Mouse (Mus musculus) C2C12 (cell line): ENCODE measurements around the gene Adm2. TPM values are rescaled to one million over a fixed set of nuclear protein-coding genes. Genes with fewer than 3 reads are reported as not detected.

Experiments
- H3K27me3 ChIP-seq: one replicate; pipeline ENCODE4 v1.6.1; 2011; ENCODE audit not compliant: control insufficient read depth, insufficient read depth, insufficient read length
- H3K36me3 ChIP-seq: one replicate; pipeline ENCODE4 v1.6.1; 2011; ENCODE audit not compliant: control insufficient read depth, insufficient read depth
- H3K4me3 ChIP-seq: one replicate; pipeline ENCODE4 v1.5.1; 2011; ENCODE audit warnings: mild to moderate bottlenecking, control low read depth; ENCODE audit not compliant: poor library complexity, insufficient read depth, severe bottlenecking
- H3K79me2 ChIP-seq: one replicate; pipeline ENCODE4 v1.6.1; 2011; ENCODE audit not compliant: control insufficient read depth, insufficient read depth
- H3K79me3 ChIP-seq: one replicate; pipeline ENCODE4 v1.6.1; 2011; ENCODE audit warnings: low read depth, control low read depth
- H3ac ChIP-seq: one replicate; pipeline ENCODE3; 2011; ENCODE audit warnings: low read depth; ENCODE audit not compliant: control insufficient read depth, insufficient read length
- CEBPB ChIP-seq: IDR thresholded peaks from one replicate; pipeline ENCODE4 v1.6.1; 2011; ENCODE audit warnings: low read depth, mild to moderate bottlenecking, control low read depth, moderate library complexity
- CTCF ChIP-seq: IDR thresholded peaks from one replicate; pipeline ENCODE4 v1.5.1; 2011; ENCODE audit not compliant: control insufficient read depth, insufficient read depth, insufficient read length
- FOSL1 ChIP-seq: IDR thresholded peaks from one replicate; pipeline ENCODE4 v1.8.0; 2011; ENCODE audit warnings: mild to moderate bottlenecking, low read length; ENCODE audit not compliant: poor library complexity, insufficient read depth, severe bottlenecking
- MAX ChIP-seq: IDR thresholded peaks from one replicate; pipeline ENCODE4 v1.6.1; 2011; ENCODE audit warnings: mild to moderate bottlenecking, control low read depth
- MYOD1 ChIP-seq: IDR thresholded peaks from one replicate; pipeline ENCODE4 v1.6.1; 2011; ENCODE audit warnings: low read depth; ENCODE audit not compliant: control insufficient read depth, insufficient read length
- MYOG ChIP-seq: IDR thresholded peaks from one replicate; pipeline ENCODE4 v1.6.1; 2011; ENCODE audit not compliant: control insufficient read depth, insufficient read length; ENCODE audit errors: extremely low read depth
- USF1 ChIP-seq: IDR thresholded peaks from one replicate; pipeline ENCODE4 v1.6.1; 2011; ENCODE audit warnings: low read depth, mild to moderate bottlenecking, control low read depth, moderate library complexity
- polyA plus RNA-seq: library from polyadenylated mRNA; unstranded; fragments of >200 nt; fragmentation: generic; extraction: Trizol; gene quantifications from one replicate; pipeline ENCODE4 v1.2.1, GENCODE M21; 2012; ENCODE audit warnings: missing spikeins

The Adm2 gene
- polyA plus RNA-seq, 1 experiment, result 7.0 TPM

GRCm38 (mm10) chr15:89323656-89324055 lies 1.1 kb downstream of the Adm2 start:
- Histone ChIP-seq H3K4me3 (no peak overlapping the region), H3K79me3 (no peaks in the 10 kb centered on the region), H3K27me3 (peaks cover 9% of the 10 kb centered on the region), H3K36me3 (no peaks in the 10 kb centered on the region), H3K79me2 (no peaks in the 10 kb centered on the region), H3ac (no peak overlapping the region)
- no peak for TF ChIP-seq MAX
- TF ChIP-seq FOSL1, result no peak
- TF ChIP-seq CTCF, result no peak
- TF ChIP-seq USF1, result no peak
- TF ChIP-seq MYOG, result no peak
- TF ChIP-seq MYOD1, result no peak
- no peak for TF ChIP-seq CEBPB

GRCm38 (mm10) chr15:89326441-89326840 lies 3.9 kb downstream of the Adm2 start:
- H3K27me3 ChIP-seq, result peaks cover 9% of the 10 kb centered on the region
- no peak for TF ChIP-seq FOSL1
- TF ChIP-seq CTCF, result no peak
- no peak for TF ChIP-seq CEBPB
- no peak for TF ChIP-seq MAX
- TF ChIP-seq MYOD1, result no peak
- no peak for TF ChIP-seq MYOG
- TF ChIP-seq USF1, result no peak
- no peaks in the 10 kb centered on the region for H3K36me3 ChIP-seq
- H3K4me3 ChIP-seq, result no peak overlapping the region
- no peaks in the 10 kb centered on the region for H3K79me3 ChIP-seq
- H3ac ChIP-seq, result no peak overlapping the region
- no peaks in the 10 kb centered on the region for H3K79me2 ChIP-seq

GRCm38 (mm10) chr15:89334271-89334670 lies 11.8 kb downstream of the Adm2 start, which contains the start of gene Miox:
Miox (plus strand) TSS chr15:89334398.
- H3K79me3 ChIP-seq, result no peaks in the 10 kb centered on the region
- H3K36me3 ChIP-seq, result no peaks in the 10 kb centered on the region
- no peak within 1 kb of the TSS for H3ac ChIP-seq
- peaks cover 23% of the 10 kb centered on the region for H3K27me3 ChIP-seq
- no peak within 1 kb of the TSS for H3K4me3 ChIP-seq
- H3K79me2 ChIP-seq, result no peaks in the 10 kb centered on the region
- no peak for TF ChIP-seq CTCF
- TF ChIP-seq MAX, result no peak
- TF ChIP-seq MYOG, result no peak
- TF ChIP-seq USF1, result no peak
- no peak for TF ChIP-seq FOSL1
- TF ChIP-seq MYOD1, result no peak

GRCm38 (mm10) chr15:89334774-89335537 lies 12.4 kb downstream of the Adm2 start:
- no peaks in the 10 kb centered on the region for H3K36me3 ChIP-seq
- TF ChIP-seq CTCF (no peak), MYOG (no peak), CEBPB (no peak), MYOD1 (no peak), USF1 (no peak), MAX (no peak), FOSL1 (no peak)
- H3K79me3 ChIP-seq, result no peaks in the 10 kb centered on the region
- no peak overlapping the region for H3K4me3 ChIP-seq
- H3K79me2 ChIP-seq, result no peaks in the 10 kb centered on the region
- no peak overlapping the region for H3ac ChIP-seq
- peaks cover 23% of the 10 kb centered on the region for H3K27me3 ChIP-seq

GRCm38 (mm10) chr15:89336422-89336821 lies 13.9 kb downstream of the Adm2 start:
- no peaks in the 10 kb centered on the region for H3K36me3 ChIP-seq

GRCm38 (mm10) chr15:89339696-89340095 lies 17.2 kb downstream of the Adm2 start:
- H3K4me3 ChIP-seq, result no peak overlapping the region
- H3K79me3 ChIP-seq, result no peaks in the 10 kb centered on the region
- no peaks in the 10 kb centered on the region for H3K36me3 ChIP-seq
- H3K79me2 ChIP-seq, result no peaks in the 10 kb centered on the region
- peaks cover 7% of the 10 kb centered on the region for H3K27me3 ChIP-seq
- TF ChIP-seq FOSL1 (no peak), USF1 (no peak), MYOG (no peak), MYOD1 (no peak), CEBPB (no peak), CTCF (no peak), MAX (no peak)
- no peak overlapping the region for H3ac ChIP-seq

More at GRCm38 (mm10) chr15:89336422-89336821, 13.9 kb downstream of the Adm2 start:
- H3K4me3 ChIP-seq, result no peak overlapping the region
- H3K79me2 ChIP-seq, result no peaks in the 10 kb centered on the region
- peaks cover 23% of the 10 kb centered on the region for H3K27me3 ChIP-seq
- H3ac ChIP-seq, result no peak overlapping the region
- no peaks in the 10 kb centered on the region for H3K79me3 ChIP-seq
- no peak for TF ChIP-seq MAX
- TF ChIP-seq MYOD1, result no peak
- TF ChIP-seq CTCF, result no peak
- no peak for TF ChIP-seq CEBPB
- TF ChIP-seq USF1, result no peak
- TF ChIP-seq FOSL1, result no peak
- no peak for TF ChIP-seq MYOG
